Mouse (Mus musculus): ENCODE results near the gene Mcrs1.

GRCm38 (mm10) chr15:99285189-99285535 is 33.4 kb upstream of the Mcrs1 start:
- TF ChIP-seq POLR2A (IDR thresholded peaks at IDR 0.05; ENCODE audit: extremely low read depth, insufficient read depth, low read length), result no peak
- no peak for TF ChIP-seq CTCF (IDR thresholded peaks at IDR 0.05; ENCODE audit: extremely low read depth, insufficient read depth, low read length)
